Mouse (Mus musculus) brain, embryonic 14.5 days (tissue): ENCODE measurements at regions not wholly inside any gene's neighbourhood (a gene's known extent, or its start where the extent isn't known, plus 50 kb on each side); places are given as distances from the start of the nearest gene placed in this dataset.

Source experiments
- CTCF ChIP-seq: fragments of 200-500 bp; IDR thresholded peaks from 2 replicates; pipeline ENCODE4 v1.5.1; 2012; ENCODE audit warnings: inconsistent platforms, mild to moderate bottlenecking, moderate library complexity, borderline replicate concordance; ENCODE audit not compliant: insufficient read depth, insufficient read length; ENCODE audit errors: extremely low read depth
- POLR2A ChIP-seq: fragments of 200-500 bp; IDR thresholded peaks from 2 replicates; pipeline ENCODE4 v1.6.1; 2012; ENCODE audit warnings: mild to moderate bottlenecking, inconsistent platforms, borderline replicate concordance; ENCODE audit not compliant: poor library complexity, insufficient read depth, insufficient read length, severe bottlenecking; ENCODE audit errors: extremely low read depth

DNA sequence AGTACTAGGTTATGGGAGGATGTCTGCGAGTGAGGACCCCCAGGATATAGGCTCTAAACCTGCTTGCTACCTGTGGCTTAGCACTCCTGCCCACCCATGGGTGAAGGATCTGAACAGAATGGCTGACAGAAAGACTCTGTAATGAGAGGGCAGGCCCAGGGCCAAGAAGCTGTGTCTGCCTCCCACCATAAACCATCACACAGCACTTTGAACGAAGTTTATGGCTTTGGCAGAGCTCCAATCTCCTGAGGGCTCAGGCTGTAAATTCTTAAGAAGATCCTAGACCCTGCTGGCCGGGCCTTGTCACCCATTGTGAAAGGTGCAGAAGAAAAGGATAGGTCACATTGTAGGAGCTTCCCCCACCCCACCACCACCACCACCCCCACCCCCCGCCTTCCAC, 75.8 kb downstream of the Cd2 start:
- TF ChIP-seq CTCF (no peak), POLR2A (no peak)
